Mouse (Mus musculus): ENCODE results near the gene Hjurp. TPM values are rescaled to one million over a fixed set of nuclear protein-coding genes. Genes with fewer than 3 reads are reported as not detected.
A peak's percentile ranks its signal among the peaks of the same experiment; 100 is the strongest.

Gene Hjurp
- polyA plus RNA-seq, 1 experiment from 2014 or later = 80.2 TPM

DNA sequence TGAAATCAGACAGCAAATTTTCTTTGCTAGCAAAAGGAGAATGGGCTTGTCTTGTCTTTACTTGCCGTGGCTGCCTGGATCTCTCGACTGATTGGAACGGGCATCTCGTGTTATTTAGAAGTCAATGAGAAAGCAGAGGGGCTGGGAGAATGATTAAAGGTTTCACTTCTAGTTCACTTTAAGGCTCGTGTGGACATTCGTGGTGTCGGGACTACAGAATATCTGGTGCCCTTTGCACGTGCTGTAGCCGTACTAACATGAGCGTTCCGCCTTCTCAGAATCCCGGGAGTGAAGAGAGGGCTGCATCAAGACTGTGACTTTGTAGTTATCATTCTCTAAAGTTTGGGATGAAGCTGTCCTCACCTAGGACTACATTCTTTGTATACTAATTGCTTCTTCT, 29.7 kb upstream of the Hjurp start:
- no peak for DNase-seq
- no peaks in the 10 kb centered on the region for H3K4me1 ChIP-seq (ENCODE audit: control insufficient read depth, insufficient read depth, low read length)
- H3K4me3 ChIP-seq (replicated peaks; ENCODE audit: low read depth, low read length) = no peak overlapping the region
- WGBS = 68% methylated on average over 12 of the region's 12 CpGs
- peaks cover 78% of the 10 kb centered on the region for H3K9me3 ChIP-seq (ENCODE audit: control insufficient read depth, low read length)
- no peak for ATAC-seq (ENCODE audit: low FRiP score, low TSS enrichment)
- H3K27ac ChIP-seq (replicated peaks; ENCODE audit: low read depth, low read length) = no peak overlapping the region
- H3K36me3 ChIP-seq (ENCODE audit: control insufficient read depth, insufficient read depth, low read length) = no peaks in the 10 kb centered on the region
- H3K4me2 ChIP-seq (ENCODE audit: low read length) = no peak overlapping the region
- H3K9ac ChIP-seq (replicated peaks; ENCODE audit: low read length) = no peak overlapping the region
- no peaks in the 10 kb centered on the region for H3K27me3 ChIP-seq (ENCODE audit: control insufficient read depth, insufficient read depth, low read length)

DNA sequence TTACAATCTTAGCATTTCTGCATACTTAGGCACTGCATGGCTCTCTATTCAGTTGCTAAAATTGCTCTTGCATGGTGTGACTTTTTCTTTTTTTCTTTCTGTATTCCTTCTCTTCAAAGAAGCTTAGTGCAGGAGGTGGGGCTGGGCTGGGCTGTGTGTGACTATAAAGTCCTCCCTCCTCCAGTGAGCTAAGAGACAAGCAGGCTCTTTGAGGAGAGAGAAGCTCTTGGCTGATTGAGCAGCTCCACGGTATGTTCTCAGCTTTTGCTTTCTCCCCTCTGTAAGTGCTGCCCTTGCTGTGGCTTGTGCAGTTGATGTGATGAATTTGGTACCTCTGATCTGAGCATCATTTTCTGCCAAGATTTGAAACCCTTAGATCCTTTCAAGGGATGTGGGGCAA, 29.1 kb upstream of the Hjurp start:
- Histone ChIP-seq H3K9ac (replicated peaks; ENCODE audit: low read length) (no peak overlapping the region), H3K4me2 (ENCODE audit: low read length) (no peak overlapping the region), H3K27ac (replicated peaks; ENCODE audit: low read depth, low read length) (no peak overlapping the region), H3K4me1 (ENCODE audit: control insufficient read depth, insufficient read depth, low read length) (no peaks in the 10 kb centered on the region), H3K9me3 (ENCODE audit: control insufficient read depth, low read length) (peaks cover 83% of the 10 kb centered on the region), H3K27me3 (ENCODE audit: control insufficient read depth, insufficient read depth, low read length) (no peaks in the 10 kb centered on the region), H3K4me3 (replicated peaks; ENCODE audit: low read depth, low read length) (no peak overlapping the region), H3K36me3 (ENCODE audit: control insufficient read depth, insufficient read depth, low read length) (no peaks in the 10 kb centered on the region)
- no peak for DNase-seq
- no peak; the same call in 1 of the 2 replicates for ATAC-seq (ENCODE audit: low FRiP score, low TSS enrichment)
- WGBS = 54% methylated on average over 1 of the region's 1 CpGs

DNA sequence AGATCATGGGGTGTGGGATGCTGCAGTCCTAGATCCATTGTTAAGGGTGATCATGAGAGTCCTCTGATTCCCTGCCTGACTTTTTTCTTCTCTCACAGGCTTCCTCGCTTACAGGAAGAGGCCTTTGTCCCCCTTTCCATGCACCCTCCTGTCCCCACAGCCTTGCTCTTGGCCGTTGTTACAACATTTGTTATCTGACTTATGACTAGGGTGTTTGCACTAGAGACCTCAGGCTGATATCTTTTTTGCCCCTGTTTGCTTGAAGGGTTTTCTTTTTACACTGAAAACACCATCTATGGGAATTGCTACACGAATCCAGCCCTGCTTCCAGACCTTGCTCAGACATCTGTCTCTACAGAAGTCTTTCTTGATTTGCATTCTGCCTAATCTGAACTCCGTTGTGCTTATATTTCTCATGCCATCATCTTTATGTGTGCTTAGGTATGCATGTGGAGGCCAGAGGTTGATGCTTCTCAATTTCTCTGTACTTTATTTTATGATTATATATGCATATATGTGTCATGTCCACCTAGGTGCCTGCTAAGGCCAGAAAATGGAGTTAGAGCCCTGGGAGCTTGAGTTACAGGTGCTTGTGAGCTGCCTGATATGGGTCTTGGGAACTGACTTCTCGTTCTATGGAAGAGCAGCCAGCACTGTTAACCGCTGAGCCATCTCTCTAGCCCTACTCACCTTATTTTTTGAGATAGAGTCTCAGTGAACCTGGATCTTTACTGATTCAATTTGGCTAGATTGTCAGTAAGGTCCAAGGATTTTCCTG, 27.8 kb upstream of the Hjurp start:
- Histone ChIP-seq H3K4me2 (ENCODE audit: low read length) (no peak overlapping the region), H3K9me3 (ENCODE audit: control insufficient read depth, low read length) (peaks cover 91% of the 10 kb centered on the region), H3K4me1 (ENCODE audit: control insufficient read depth, insufficient read depth, low read length) (no peaks in the 10 kb centered on the region), H3K4me3 (replicated peaks; ENCODE audit: low read depth, low read length) (no peak overlapping the region), H3K27ac (replicated peaks; ENCODE audit: low read depth, low read length) (no peak overlapping the region), H3K27me3 (ENCODE audit: control insufficient read depth, insufficient read depth, low read length) (no peaks in the 10 kb centered on the region), H3K36me3 (ENCODE audit: control insufficient read depth, insufficient read depth, low read length) (no peaks in the 10 kb centered on the region), H3K9ac (replicated peaks; ENCODE audit: low read length) (no peak overlapping the region)
- DNase-seq (no peak), ATAC-seq (ENCODE audit: low FRiP score, low TSS enrichment) (no peak)
- 51% methylated on average over 6 of the region's 6 CpGs for WGBS

DNA sequence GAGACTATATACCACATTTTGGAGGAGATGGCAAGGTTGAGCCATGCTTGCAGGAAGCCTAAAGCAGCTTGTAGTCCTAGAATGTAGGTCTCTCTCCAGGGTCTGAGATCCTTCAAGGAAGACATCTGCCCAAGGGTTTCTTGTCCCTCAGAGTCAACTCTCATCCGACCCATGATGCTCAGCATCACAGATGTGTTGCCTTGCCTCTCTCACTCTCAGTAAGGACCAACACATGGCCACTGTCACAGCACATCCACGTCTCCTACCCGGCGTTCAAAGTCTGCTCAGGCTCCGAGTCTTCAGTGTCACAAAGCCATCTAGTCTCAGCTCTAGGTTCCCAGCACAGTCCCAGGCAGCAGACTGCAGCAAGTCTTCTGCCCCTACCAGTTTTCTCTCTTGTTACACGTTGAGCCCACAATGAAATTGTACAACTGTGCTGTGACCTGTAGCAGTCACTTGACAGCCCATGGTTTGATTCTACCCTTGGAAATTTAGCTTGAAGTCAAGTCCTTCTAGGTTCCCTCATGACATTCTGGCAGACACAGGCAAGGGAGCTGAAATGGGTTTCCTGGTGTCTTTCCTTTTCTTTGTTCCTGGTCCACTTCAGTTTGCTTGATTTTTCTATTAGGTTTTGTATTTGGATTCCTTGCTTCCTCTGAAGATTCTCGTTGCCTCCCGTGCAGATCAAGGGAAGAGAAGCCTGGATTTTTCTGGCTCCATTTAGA, 27.0 kb upstream of the Hjurp start:
- DNase-seq (no peak), ATAC-seq (ENCODE audit: low FRiP score, low TSS enrichment) (no peak)
- WGBS = 61% methylated on average over 8 of the region's 8 CpGs

DNA sequence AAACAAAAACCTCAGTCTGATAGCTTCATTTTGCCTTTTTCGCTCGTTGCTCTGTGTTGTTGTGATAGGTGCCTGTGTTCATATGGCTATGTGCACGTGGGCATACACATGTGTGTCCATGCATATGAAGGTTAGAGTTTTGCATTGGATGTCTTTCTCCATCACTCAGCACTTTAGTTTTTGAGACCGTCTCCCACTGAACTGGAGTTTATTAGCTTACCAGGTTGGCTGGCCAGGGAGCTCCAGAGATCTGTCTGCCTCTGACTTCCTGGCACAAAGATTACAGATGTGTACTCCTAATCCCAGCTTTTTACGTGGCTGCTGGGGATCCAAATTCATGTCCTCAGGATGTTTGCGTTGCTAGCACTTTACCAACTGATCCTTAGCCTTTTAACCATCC, 26.3 kb upstream of the Hjurp start:
- H3K27me3 ChIP-seq (ENCODE audit: control insufficient read depth, insufficient read depth, low read length) = no peaks in the 10 kb centered on the region
- no peaks in the 10 kb centered on the region for H3K36me3 ChIP-seq (ENCODE audit: control insufficient read depth, insufficient read depth, low read length)
- H3K4me1 ChIP-seq (ENCODE audit: control insufficient read depth, insufficient read depth, low read length) = no peaks in the 10 kb centered on the region
- H3K4me3 ChIP-seq (replicated peaks; ENCODE audit: low read depth, low read length) = no peak overlapping the region
- no peak overlapping the region for H3K9ac ChIP-seq (replicated peaks; ENCODE audit: low read length)
- H3K4me2 ChIP-seq (ENCODE audit: low read length) = no peak overlapping the region
- WGBS = 59% methylated on average over 6 of the region's 6 CpGs
- ATAC-seq (ENCODE audit: low FRiP score, low TSS enrichment) = no peak
- DNase-seq = peak; percentile 1
- no peak overlapping the region for H3K27ac ChIP-seq (replicated peaks; ENCODE audit: low read depth, low read length)
- H3K9me3 ChIP-seq (ENCODE audit: control insufficient read depth, low read length) = peaks cover 92% of the 10 kb centered on the region

More for the DNA sequence above, 27.0 kb upstream of the Hjurp start:
- no peaks in the 10 kb centered on the region for H3K36me3 ChIP-seq (ENCODE audit: control insufficient read depth, insufficient read depth, low read length)
- H3K4me2 ChIP-seq (ENCODE audit: low read length) = no peak overlapping the region
- no peaks in the 10 kb centered on the region for H3K27me3 ChIP-seq (ENCODE audit: control insufficient read depth, insufficient read depth, low read length)
- no peak overlapping the region for H3K4me3 ChIP-seq (replicated peaks; ENCODE audit: low read depth, low read length)
- H3K9ac ChIP-seq (replicated peaks; ENCODE audit: low read length) = no peak overlapping the region
- no peaks in the 10 kb centered on the region for H3K4me1 ChIP-seq (ENCODE audit: control insufficient read depth, insufficient read depth, low read length)
- H3K9me3 ChIP-seq (ENCODE audit: control insufficient read depth, low read length) = peaks cover 91% of the 10 kb centered on the region
- no peak overlapping the region for H3K27ac ChIP-seq (replicated peaks; ENCODE audit: low read depth, low read length)

DNA sequence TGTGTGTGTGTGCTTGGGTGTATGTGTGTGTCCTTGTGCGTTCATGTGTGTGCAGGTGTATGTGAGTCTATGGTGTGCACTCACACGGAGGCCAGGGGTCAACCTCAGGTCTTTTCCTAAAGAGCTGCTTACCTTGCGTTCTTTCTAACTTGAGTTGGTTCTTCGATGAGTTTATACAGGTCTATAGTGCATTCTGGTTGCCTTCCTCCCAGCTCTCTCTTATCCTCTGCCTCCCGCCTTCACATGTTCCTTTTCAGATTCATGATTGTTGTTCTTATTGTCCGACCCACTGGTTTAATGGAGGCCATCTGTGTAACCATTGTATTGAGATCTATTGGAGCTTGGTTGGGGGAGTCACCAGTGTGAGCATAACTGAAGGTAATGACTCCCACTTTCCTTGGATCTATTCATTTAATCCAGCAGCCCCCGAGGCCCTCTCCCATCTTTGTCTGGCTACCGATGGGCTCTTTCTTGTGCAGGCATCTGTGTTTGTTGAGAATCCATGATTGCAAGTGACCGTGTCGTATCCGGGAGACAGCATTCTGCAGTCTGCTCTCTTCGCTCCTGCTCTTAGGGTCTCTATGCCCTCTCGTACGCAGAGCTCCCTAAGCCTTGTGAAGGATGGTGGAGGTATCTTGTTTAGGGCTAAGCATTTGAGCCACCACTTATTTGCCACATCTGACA, 24.8 kb upstream of the Hjurp start:
- H3K9ac ChIP-seq (replicated peaks; ENCODE audit: low read length) = no peak overlapping the region
- 64% methylated on average over 14 of the region's 14 CpGs for WGBS
- no peak for ATAC-seq (ENCODE audit: low FRiP score, low TSS enrichment)
- H3K36me3 ChIP-seq (ENCODE audit: control insufficient read depth, insufficient read depth, low read length) = no peaks in the 10 kb centered on the region
- peaks cover 88% of the 10 kb centered on the region for H3K9me3 ChIP-seq (ENCODE audit: control insufficient read depth, low read length)
- peak; percentile 2 for DNase-seq
- H3K27ac ChIP-seq (replicated peaks; ENCODE audit: low read depth, low read length) = no peak overlapping the region
- H3K27me3 ChIP-seq (ENCODE audit: control insufficient read depth, insufficient read depth, low read length) = no peaks in the 10 kb centered on the region
- H3K4me2 ChIP-seq (ENCODE audit: low read length) = no peak overlapping the region
- no peaks in the 10 kb centered on the region for H3K4me1 ChIP-seq (ENCODE audit: control insufficient read depth, insufficient read depth, low read length)
- no peak overlapping the region for H3K4me3 ChIP-seq (replicated peaks; ENCODE audit: low read depth, low read length)

DNA sequence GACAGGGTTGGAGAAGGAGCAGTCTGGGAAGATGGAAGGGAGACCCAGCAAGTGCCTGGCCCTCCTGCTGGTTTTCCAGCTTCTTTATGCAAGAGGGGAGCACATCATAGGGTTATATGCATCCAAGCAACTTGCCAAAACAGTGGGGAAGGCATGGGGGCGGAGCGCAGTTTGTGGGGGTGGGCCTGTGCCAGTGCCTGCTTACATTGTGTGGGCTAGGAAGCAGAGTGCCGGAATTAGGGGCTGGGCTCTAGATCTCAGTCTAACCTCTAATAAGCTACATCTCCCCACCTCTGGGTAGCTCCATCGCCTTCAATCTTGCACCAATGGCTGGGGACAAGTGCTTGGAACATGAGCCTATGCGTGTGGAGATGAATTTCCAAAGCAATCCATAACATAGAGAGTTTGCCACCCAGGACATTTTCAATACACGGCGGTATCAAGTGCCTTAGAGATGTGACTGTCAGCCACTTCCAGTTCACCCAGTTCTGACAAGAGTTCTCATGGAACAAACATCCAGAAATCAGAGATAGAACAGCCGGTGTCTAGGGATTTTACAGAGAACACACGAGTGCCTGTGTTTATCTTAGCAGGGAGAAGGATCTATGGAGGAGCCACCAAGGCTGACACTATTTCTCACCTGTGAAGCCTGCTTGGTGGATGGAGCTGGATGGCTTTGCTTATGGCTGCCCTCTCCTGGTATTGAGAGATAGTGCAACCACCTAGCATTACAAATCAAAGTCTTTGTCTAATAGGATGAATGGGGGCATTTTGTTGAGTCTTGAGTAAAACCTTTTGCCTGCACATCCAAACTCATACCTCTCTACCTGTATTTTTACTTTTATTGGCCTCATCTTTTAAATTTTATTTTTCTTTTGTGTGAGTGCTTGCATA, 23.9 kb upstream of the Hjurp start:
- WGBS = 69% methylated on average over 9 of the region's 9 CpGs
- no peak overlapping the region for H3K4me3 ChIP-seq (replicated peaks; ENCODE audit: low read depth, low read length)
- H3K27ac ChIP-seq (replicated peaks; ENCODE audit: low read depth, low read length) = no peak overlapping the region
- DNase-seq (peak; percentile 44), ATAC-seq (ENCODE audit: low FRiP score, low TSS enrichment) (peak; percentile 4; the same call in 1 of the 2 replicates)
- no peaks in the 10 kb centered on the region for H3K27me3 ChIP-seq (ENCODE audit: control insufficient read depth, insufficient read depth, low read length)
- H3K36me3 ChIP-seq (ENCODE audit: control insufficient read depth, insufficient read depth, low read length) = no peaks in the 10 kb centered on the region
- no peak overlapping the region for H3K9ac ChIP-seq (replicated peaks; ENCODE audit: low read length)
- no peaks in the 10 kb centered on the region for H3K4me1 ChIP-seq (ENCODE audit: control insufficient read depth, insufficient read depth, low read length)
- H3K4me2 ChIP-seq (ENCODE audit: low read length) = no peak overlapping the region
- peaks cover 86% of the 10 kb centered on the region for H3K9me3 ChIP-seq (ENCODE audit: control insufficient read depth, low read length)

Measured in midbrain, embryonic 14.5 days (tissue).